Mouse (Mus musculus) cortical plate, adult 2 months (tissue): Measurements from ENCODE around the gene Polr3b. TPM values are rescaled to one million over a fixed set of nuclear protein-coding genes. Genes with fewer than 3 reads are reported as not detected.

Experiments
- H3K27ac ChIP-seq: fragments of 200-500 bp; 2 replicates; pipeline ENCODE4 v1.5.1; 2012; ENCODE audit warnings: low read length, control low read depth, inconsistent platforms; ENCODE audit not compliant: insufficient read depth
- H3K4me1 ChIP-seq: fragments of 200-500 bp; 2 replicates; pipeline ENCODE4 v1.6.1; 2011; ENCODE audit warnings: low read length; ENCODE audit not compliant: control insufficient read depth, insufficient read depth
- H3K4me3 ChIP-seq: fragments of 200-500 bp; 2 replicates; pipeline ENCODE4 v1.5.1; 2011; ENCODE audit warnings: mild to moderate bottlenecking, low read length, control low read depth; ENCODE audit not compliant: insufficient read depth
- CTCF ChIP-seq: fragments of 200-500 bp; IDR thresholded peaks from 2 replicates; pipeline ENCODE4 v1.5.1; 2011; ENCODE audit warnings: mild to moderate bottlenecking, control low read depth, low read length; ENCODE audit not compliant: insufficient read depth; ENCODE audit errors: extremely low read depth
- POLR2A ChIP-seq: fragments of 200-500 bp; IDR thresholded peaks from 2 replicates; pipeline ENCODE4 v1.6.1; 2011; ENCODE audit warnings: mild to moderate bottlenecking, low read length, control low read depth; ENCODE audit not compliant: insufficient read depth; ENCODE audit errors: extremely low read depth
- polyA plus RNA-seq: library from polyadenylated mRNA; depleted of rRNA; stranded (reverse); fragments of >200 nt; gene quantifications from 2 replicates; pipeline ENCODE4 v1.2.3, GENCODE M21; 2012

The Polr3b gene
- polyA plus RNA-seq, 1 experiment, result 7.1 TPM

DNA sequence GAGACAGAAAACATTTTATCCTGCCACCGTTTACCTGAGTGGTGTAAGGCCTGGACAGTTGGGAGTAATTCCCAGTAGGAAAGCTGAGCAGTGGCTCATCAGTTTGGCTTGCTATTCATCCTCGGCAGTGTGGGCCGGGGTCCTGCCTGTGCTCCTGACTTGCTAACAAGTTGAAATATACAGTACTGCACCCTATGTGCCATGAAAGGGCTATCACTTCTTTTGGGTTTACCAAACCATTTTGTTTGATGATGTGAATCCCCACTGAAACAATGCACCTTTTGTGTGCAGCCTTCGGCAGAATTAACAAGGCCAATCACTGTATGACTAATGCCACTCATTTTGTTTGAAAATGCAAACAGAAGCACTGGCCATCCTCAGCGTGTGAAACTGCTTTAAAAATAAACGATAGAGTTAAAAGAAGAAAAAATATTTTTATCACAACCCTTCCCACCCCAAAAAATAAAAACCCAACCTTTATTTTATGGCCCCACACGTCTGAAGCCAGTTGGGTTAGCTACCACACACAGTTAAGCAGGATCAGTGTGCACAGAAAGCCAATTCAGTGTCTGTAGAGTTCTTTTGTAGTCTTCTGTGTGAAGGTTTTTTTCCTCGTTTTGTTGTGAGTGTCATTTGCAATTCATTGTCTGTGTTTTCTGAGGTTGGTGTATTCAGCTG lies 63.5 kb downstream of the Polr3b start:
- Histone ChIP-seq H3K4me3 (no peak overlapping the region), H3K4me1 (no peaks in the 10 kb centered on the region; the same call in 1 of the 2 replicates), H3K27ac (no peak overlapping the region)
- no peak for TF ChIP-seq CTCF
- no peak for TF ChIP-seq POLR2A

DNA sequence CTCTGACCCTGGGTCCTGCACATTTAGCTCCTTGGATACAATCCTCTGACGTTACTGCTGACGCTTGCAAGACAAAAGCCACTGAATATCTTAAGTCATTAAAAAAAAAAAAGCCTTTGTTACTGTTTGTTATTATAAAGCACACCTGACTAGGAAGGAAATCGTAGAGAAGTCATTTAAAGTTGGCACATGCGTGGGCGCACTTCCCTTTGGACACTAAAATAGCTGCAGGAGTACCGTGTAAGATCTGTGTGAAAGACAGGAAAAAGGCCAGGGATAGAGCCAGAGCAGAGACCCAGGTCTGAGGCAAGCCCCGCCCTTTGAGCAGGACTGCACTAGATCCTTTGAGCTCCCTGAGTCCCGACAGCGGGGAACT lies 64.0 kb downstream of the Polr3b start:
- Histone ChIP-seq H3K4me1 (no peaks in the 10 kb centered on the region; the same call in 1 of the 2 replicates), H3K4me3 (no peak overlapping the region), H3K27ac (no peak overlapping the region)
- no peak for TF ChIP-seq CTCF
- no peak for TF ChIP-seq POLR2A

DNA sequence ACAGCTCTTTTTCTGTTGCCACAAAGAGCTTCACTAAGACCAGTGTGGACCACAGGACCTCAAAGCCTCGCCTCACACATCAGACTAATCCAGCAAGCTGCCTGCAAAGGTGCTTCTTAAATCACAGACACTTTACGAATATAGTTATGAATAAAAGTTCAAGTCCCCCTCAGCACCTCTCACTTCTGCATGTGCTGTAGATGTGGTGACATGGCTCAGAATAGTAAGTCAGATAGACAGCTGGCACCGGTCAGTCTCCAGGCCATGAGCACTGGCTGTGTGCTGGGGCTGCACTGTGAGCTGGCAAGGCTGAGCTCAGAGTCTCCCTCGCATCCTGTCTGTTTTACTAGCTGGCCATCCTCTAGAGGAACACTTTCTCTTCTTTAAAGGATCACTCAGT lies 64.6 kb downstream of the Polr3b start:
- Histone ChIP-seq H3K4me1 (no peaks in the 10 kb centered on the region; the same call in 1 of the 2 replicates), H3K4me3 (no peak overlapping the region), H3K27ac (no peak overlapping the region)
- no peak for TF ChIP-seq CTCF
- no peak for TF ChIP-seq POLR2A

DNA sequence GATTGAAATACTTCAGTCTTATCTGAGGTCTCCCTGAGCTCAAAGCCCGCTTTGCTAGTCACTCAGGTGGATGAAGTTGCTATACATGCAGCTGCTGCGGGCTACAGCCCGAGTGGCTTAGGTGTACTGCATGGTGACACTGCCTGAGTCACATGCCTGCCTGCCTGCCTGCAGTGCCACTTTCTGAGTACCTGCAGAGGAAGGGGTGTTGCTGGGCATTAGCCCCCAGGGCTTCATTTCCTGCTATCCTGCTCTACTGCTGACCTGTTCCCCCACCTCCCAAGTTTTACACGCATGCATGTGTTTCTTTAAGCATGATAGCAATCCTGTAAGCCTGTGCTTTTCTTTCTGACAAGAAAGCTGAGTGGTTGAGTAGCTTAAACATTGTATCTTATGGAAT lies 65.6 kb downstream of the Polr3b start:
- H3K27ac ChIP-seq, result no peak overlapping the region
- H3K4me1 ChIP-seq, result no peaks in the 10 kb centered on the region; the same call in 1 of the 2 replicates
- no peak overlapping the region for H3K4me3 ChIP-seq
- TF ChIP-seq POLR2A, result no peak
- TF ChIP-seq CTCF, result no peak

DNA sequence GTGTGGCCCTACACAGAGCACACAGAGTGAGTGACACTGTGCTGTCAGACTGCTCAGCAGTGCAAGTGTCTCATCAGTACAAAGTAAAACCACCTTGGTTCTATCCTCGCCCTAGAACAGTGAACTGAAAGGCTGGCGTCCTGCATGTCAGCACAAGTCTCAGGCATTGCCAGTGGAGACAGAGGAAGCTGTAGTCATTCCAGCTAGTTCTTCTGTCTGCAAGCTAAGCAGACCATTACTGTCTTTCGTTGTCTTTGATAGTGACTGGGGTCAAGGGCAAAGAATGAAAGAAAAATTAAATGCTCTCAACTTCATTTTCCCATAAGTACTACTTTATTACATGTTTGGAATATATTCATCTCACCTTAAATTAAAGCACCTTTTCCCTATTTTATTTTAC lies 67.8 kb downstream of the Polr3b start:
- Histone ChIP-seq H3K4me1 (no peaks in the 10 kb centered on the region; the same call in 1 of the 2 replicates), H3K27ac (no peak overlapping the region), H3K4me3 (no peak overlapping the region)
- TF ChIP-seq CTCF, result no peak
- TF ChIP-seq POLR2A, result no peak

DNA sequence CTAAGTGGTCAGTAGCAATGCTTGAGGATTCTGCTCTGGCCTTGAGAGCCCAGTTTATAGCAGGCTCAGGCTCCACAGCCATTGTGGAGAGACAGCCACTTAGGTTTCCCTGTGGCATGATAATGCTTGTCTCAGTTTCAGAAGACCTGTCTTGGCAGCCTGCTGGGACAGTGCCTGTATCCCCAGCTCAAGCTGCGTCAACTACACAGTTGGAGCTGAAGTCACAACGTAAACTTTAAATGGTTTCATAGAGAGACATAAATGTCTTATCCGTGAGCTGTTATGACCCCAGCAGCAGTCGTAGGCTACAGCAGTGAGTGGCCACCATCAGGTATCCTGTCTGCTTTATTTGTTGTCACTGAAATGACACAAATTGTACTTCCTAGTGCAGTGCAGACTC lies 68.7 kb downstream of the Polr3b start:
- Histone ChIP-seq H3K4me1 (no peaks in the 10 kb centered on the region; the same call in 1 of the 2 replicates), H3K4me3 (no peak overlapping the region), H3K27ac (no peak overlapping the region)
- TF ChIP-seq POLR2A (no peak), CTCF (no peak)

DNA sequence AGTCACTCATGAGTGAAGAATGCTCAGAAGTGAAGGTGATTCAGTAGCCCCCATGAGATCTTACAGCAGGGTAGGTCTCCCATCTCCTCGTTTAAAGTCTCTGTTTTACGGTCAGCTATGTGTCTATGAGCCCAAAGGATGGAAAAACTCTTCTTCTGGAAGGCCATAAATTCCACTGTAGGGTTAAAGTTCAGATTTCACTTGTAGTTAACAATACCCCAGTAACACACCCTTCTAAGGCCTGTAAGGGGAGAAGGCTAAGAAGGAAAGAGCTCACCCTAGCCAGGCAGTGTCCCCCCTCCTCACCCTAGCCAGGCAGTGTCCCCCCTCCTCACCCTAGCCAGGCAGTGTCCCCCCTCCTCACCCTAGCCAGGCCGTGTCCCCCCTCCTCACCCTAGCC lies 69.6 kb downstream of the Polr3b start:
- Histone ChIP-seq H3K4me1 (no peaks in the 10 kb centered on the region), H3K27ac (no peak overlapping the region), H3K4me3 (no peak overlapping the region)
- TF ChIP-seq CTCF (no peak), POLR2A (no peak)

DNA sequence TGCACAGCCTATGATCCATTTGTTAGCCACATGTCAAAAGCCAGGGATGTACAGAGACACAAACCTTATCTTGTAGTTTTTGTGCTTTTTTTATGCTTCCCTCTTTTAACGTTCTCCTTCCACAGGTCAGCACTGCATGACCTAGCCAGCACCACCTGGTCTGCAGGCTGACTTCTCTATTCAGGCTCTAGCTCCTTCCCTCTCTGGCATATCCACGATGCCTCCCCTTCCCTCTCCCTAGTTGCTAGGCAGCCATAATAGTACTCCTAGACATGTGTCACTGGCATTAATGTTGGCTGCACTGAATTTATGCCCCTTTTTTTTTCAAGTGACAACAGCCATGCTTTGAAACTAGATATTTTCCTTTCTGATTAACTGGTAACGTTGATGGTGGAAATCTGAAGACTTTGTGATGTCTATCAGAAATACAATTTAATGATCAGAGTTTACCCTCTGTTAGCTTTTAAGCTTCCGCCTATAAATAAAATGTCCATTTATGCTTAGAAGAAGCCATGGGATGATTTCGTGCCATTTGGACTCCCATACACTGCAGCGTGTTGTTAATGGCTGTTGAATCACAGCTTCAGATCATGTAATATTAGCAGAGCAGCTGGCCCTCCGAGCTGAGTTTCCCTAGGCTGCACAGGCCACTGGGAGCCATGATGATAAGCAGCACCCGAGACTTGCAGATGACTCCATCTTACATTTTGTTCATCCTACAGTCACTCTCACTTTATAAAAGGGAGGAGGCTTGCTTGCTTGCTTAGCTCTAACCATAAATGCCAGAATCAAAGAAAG lies 71.9 kb downstream of the Polr3b start:
- no peak for TF ChIP-seq CTCF
- no peak for TF ChIP-seq POLR2A
- Histone ChIP-seq H3K4me3 (no peak overlapping the region), H3K4me1 (no peaks in the 10 kb centered on the region), H3K27ac (no peak overlapping the region)

DNA sequence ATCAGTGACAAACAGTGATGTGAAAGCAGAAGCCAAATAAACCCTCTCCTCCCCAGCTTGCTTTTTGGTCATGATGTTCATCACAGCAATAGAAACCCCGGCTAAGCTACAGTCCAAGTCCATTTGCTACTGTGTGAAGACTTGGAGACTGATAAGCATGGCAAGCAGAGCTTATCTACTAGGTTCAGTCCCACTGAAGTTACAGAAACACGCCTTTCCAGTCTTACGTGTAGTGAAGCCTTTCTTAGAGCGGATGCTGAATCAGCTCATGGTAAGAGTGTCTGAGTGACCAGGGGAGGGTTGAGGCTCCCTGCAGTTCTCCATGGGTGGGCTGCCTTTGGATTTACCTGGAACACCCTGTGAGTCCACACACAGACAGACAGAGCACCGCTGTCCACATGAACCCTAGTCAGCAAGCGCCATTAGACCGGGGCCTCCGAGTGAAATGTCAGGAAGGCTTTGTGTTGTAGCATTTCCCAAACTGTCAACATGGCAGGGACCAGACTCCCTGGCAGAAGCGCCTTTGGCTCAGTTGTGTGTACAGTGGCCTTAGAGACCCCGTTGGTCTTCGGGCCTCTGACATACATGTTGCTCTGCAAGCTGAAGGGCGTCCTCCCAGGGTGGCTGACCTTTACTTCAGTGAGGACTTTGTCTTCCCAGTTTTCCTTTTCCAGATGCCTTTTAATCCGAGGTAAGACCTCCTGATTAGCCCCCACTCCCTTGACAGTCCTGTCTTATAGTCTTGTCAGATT lies 78.3 kb downstream of the Polr3b start:
- Histone ChIP-seq H3K27ac (no peak overlapping the region), H3K4me1 (peaks cover 2% of the 10 kb centered on the region; the same call in 1 of the 2 replicates), H3K4me3 (no peak overlapping the region)
- TF ChIP-seq CTCF (no peak), POLR2A (no peak)
